Mouse (Mus musculus) stomach, postnatal 0 days (tissue): ENCODE results near the gene Ptk7.

Experiments
- CTCF ChIP-seq: IDR thresholded peaks from 2 replicates; pipeline ENCODE4 v1.5.1; 2016; ENCODE audit warnings: antibody characterized with exemption, low read depth, mild to moderate bottlenecking, moderate library complexity
- EP300 ChIP-seq: optimal IDR thresholded peaks from 2 replicates; pipeline ENCODE3; 2016; ENCODE audit warnings: antibody characterized with exemption

DNA sequence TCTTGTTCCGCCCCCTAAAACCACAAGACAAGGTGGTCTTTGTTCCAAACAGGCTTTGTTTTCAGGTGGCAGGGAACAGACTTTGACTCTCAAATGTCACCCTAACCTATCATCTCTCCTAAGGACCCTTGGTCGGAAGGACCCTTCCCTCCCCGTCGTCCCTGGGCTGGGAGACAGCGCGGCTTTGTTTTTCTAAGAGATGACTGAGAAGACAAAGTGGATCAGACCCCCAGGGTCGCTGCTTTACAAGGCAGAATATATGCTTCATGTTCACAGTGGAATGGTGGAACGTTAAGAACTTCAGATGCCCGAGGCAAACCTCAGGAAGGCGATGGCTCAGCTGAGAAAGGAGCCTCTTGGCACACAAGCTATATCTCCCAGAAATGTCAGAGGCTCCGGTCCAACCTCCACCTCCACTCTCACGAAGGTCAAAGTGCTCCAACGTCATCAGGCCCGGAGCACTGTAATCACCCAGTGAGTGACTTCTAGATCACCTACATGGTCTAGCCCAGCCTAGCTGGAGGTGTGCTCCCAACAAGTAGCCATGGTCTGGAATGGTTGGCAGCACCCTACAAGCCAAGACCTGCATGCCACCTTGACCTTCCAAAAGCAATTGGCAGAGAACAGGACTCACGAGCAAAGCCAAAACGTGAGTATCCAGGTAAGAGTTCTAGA lies 9.5 kb downstream of the Ptk7 start:
- no peak for TF ChIP-seq CTCF
- TF ChIP-seq EP300 = no peak
